Mouse (Mus musculus): Measurements from ENCODE around the gene Vmo1.

The Vmo1 gene

GRCm38 (mm10) chr11:70467902-70468619, 46.4 kb downstream of the Vmo1 start:
- DNase-seq, result no peak

DNA sequence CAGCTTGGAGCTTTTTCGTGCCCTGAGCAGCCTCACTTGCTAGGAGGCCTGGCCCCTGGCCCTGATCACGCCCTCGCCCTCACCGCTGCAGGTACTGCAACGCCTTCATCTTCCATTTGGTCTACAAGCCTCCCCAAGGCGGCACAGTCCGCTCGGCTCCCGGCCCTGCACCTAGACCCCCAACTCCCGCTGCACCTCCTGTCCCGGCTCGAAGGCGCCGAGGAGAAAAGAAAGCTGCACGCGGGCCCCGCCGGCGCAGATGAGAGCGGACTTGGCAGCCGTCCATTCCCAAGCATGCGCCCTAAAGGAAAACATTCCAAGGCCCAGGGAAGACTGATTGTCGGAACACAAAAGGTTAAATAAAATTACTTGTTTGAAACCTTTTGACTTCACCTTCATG, 48.6 kb downstream of the Vmo1 start:
- peak; percentile 63 for DNase-seq

DNA sequence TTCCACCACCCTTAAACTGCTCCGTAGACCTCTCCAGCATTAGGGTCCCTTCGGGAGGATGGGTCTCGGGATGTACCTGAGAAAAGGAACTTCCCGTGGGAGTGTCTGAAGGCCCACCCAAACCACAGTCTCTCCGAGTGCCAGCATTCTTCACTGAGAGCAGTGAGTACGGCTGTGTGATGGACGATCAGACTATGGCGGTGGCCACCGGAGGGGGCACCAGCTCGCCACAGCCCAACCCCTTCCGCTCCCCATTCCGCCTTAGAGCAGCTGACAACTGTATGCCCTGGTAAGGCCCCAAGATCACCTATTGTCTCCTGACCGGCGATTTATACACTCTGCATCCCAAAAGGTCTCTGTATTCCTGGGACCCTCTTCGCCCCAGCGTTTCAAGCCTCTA, 49.2 kb downstream of the Vmo1 start:
- no peak for DNase-seq

GRCm38 (mm10) chr11:70463970-70464369, 50.4 kb downstream of the Vmo1 start:
- no peak for DNase-seq

Data from kidney, postnatal 14 days (tissue).